Mouse (Mus musculus) kidney, postnatal 0 days (tissue): Measurements from ENCODE around the gene Arl3. TPM values are rescaled to one million over a fixed set of nuclear protein-coding genes. Genes with fewer than 3 reads are reported as not detected.

Source experiments
- ATAC-seq: fragments of 200-750 bp; cut with Nextera tagmentation; replicated peaks from 2 replicates; pipeline ENCODE4 v1.8.0; 2017; ENCODE audit warnings: low read depth, moderate number of reproducible peaks, moderate TSS enrichment, moderate library complexity; ENCODE audit not compliant: low FRiP score
- DNase-seq: peaks from one replicate; pipeline ENCODE4 v3.0.0-alpha.2; 2016; ENCODE audit warnings: low spot score
- H3K27ac ChIP-seq: fragments of 300-500 bp; sonication (generic); 2 replicates; pipeline ENCODE4 v1.5.1; 2014; ENCODE audit warnings: mild to moderate bottlenecking
- H3K27me3 ChIP-seq: fragments of 300-500 bp; sonication (generic); 2 replicates; pipeline ENCODE4 v1.6.1; 2014; ENCODE audit warnings: low read length, mixed read lengths; ENCODE audit not compliant: insufficient read depth
- H3K36me3 ChIP-seq: fragments of 300-500 bp; sonication (generic); 2 replicates; pipeline ENCODE4 v1.6.1; 2014; ENCODE audit warnings: low read length, mixed read lengths; ENCODE audit not compliant: insufficient read depth
- H3K4me1 ChIP-seq: fragments of 300-500 bp; sonication (generic); replicated peaks from 2 replicates; pipeline ENCODE4 v1.6.1; 2014; ENCODE audit warnings: antibody characterized with exemption, low read length, mixed read lengths; ENCODE audit not compliant: insufficient read depth
- H3K4me2 ChIP-seq: fragments of 300-500 bp; sonication (generic); 2 replicates; pipeline ENCODE4 v1.6.1; 2014; ENCODE audit warnings: mild to moderate bottlenecking, low read length, moderate library complexity, mixed read lengths
- H3K4me3 ChIP-seq: fragments of 300-500 bp; sonication (generic); replicated peaks from 2 replicates; pipeline ENCODE4 v1.5.1; 2014; ENCODE audit warnings: low read depth, low read length
- H3K9ac ChIP-seq: fragments of 300-500 bp; sonication (generic); 2 replicates; pipeline ENCODE4 v1.6.1; 2014; ENCODE audit warnings: low read depth, low read length
- H3K9me3 ChIP-seq: fragments of 300-500 bp; sonication (generic); replicated peaks from 2 replicates; pipeline ENCODE4 v1.6.1; 2016; ENCODE audit warnings: low read length, inconsistent platforms, mixed read lengths
- CTCF ChIP-seq: IDR thresholded peaks from 2 replicates; pipeline ENCODE4 v1.5.1; 2016; ENCODE audit warnings: antibody characterized with exemption, low read depth, mild to moderate bottlenecking, moderate library complexity
- WGBS: fragments of 180-500 bp; shearing (Covaris S2); extraction: QIAGEN DNeasy Blood & Tissue Kit; methylation state at CpG from one replicate; pipeline ENCODE4 v1.1.7; 2014; 5-methylcytosine and 5-hydroxymethylcytosine counted together
- polyA plus RNA-seq: library from polyadenylated mRNA; unstranded; fragments of >200 nt; fragmentation: Nextera tagmentation; extraction: Ambion mirVana; gene quantifications from 2 replicates; pipeline ENCODE4 v1.2.1, GENCODE M21; 2015

The Arl3 gene
- polyA plus RNA-seq, 1 experiment from 2014 or later = 96.6 TPM

DNA sequence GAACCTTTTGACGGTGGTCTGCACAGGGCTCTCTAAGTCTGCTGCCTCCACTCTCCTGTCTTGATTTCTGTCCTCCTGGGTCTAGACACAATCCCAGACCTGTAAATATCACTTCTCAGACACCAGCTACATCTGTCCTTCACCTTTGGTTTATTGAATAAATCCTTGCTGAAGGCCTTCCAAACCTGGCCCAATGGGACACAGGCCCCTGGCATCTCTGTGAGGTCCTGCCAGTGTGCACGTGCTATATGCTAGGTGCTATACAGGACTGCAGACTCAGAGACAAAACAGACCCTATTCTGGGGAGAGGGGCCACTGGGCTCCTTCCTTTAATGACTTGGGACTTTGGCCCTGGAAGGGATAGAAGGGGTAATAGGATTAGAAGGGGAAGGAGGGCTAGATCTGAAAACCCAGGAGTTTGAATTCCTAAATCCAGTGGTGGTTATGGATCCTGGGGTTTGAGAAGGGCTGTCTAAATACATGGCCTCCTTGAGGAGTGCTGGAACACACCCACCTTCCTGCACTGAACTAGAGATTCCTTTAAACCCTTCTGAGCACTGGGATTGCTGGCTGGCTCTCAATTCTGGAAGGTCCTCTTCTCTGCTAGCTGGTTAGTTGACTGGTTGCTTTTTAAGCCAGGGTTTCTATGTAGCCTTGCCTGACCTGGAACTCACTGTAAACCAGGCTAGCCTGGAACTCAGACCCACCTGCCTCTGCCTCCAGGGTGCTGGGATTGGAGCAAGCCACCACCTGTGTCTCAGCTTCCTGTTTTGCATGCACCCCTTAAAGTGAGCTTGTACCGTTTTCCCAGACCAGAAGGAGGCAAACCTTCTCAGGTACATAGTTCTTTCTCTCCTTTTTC lies 56.1 kb downstream of the Arl3 start:
- no peak for DNase-seq
- peaks cover 42% of the 10 kb centered on the region for H3K36me3 ChIP-seq

DNA sequence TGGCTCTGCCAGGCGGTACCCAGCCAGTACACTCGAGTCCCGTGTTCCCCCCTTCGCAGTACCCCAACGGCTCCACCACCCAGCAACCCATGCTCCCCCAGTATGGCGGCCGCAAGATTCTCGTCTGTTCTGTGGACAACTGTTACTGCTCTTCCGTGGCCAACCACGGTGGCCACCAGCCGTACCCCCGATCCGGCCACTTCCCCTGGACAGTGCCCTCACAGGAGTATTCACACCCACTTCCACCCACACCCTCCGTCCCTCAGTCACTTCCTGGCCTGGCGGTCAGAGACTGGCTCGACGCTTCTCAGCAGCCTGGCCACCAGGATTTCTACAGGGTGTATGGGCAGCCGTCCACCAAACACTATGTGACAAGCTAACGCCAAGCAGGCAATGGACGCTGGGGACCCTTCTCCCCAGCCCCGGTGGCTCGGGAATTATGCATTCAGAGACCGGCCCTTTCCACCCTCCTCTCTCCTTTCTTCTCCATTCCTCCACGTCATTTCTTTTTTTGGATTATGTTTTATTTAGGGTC lies 57.6 kb downstream of the Arl3 start:
- Histone ChIP-seq H3K4me2 (no peak overlapping the region), H3K36me3 (peaks cover 48% of the 10 kb centered on the region), H3K9me3 (no peaks in the 10 kb centered on the region), H3K4me3 (no peak overlapping the region), H3K27ac (0 out of 2 replicates have a peak overlapping the region, but pooled peaks have one; percentile 8), H3K4me1 (peaks cover 27% of the 10 kb centered on the region), H3K9ac (no peak overlapping the region), H3K27me3 (no peaks in the 10 kb centered on the region)
- DNase-seq (no peak), ATAC-seq (no peak)
- WGBS = 85% methylated on average over 24 of the region's 24 CpGs
- TF ChIP-seq CTCF = no peak

More for the DNA sequence above, 56.1 kb downstream of the Arl3 start:
- no peak for ATAC-seq
- Histone ChIP-seq H3K4me2 (no peak overlapping the region), H3K27ac (peak overlapping the region; percentile 77; the same call in 1 of the 2 replicates), H3K4me3 (no peak overlapping the region), H3K27me3 (no peaks in the 10 kb centered on the region), H3K9ac (0 out of 2 replicates have a peak overlapping the region, but pooled peaks have one; percentile 4), H3K4me1 (peaks cover 27% of the 10 kb centered on the region), H3K9me3 (no peaks in the 10 kb centered on the region)
- WGBS = 60% methylated on average over 3 of the region's 3 CpGs
- TF ChIP-seq CTCF = no peak

DNA sequence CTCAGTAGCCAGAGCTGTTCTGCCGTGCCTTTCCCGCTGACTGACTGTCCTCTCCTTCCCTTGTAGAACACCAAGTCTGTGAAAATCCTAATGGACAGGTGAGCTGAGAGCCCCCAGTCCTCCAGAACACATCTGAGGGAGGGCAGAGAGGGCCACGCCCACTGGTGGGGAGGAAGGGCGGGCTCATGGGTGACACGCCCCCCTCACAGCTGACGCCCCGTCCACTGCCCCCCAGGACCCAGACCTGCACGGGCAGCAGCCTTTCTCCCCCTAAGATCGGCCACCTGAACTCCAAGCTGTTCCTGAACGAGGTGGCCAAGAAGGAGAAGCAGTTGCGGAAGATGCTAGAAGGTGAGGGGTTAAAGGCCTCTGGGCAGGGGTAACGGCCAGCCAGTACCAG lies 58.6 kb downstream of the Arl3 start:
- H3K9ac ChIP-seq = no peak overlapping the region
- H3K27me3 ChIP-seq = no peaks in the 10 kb centered on the region
- peaks cover 37% of the 10 kb centered on the region for H3K4me1 ChIP-seq
- H3K36me3 ChIP-seq = peaks cover 48% of the 10 kb centered on the region
- 76% methylated on average over 12 of the region's 12 CpGs for WGBS
- no peak overlapping the region for H3K4me3 ChIP-seq
- H3K4me2 ChIP-seq = no peak overlapping the region
- DNase-seq (no peak), ATAC-seq (no peak)
- H3K27ac ChIP-seq = no peak overlapping the region
- no peak for TF ChIP-seq CTCF
- no peaks in the 10 kb centered on the region for H3K9me3 ChIP-seq

DNA sequence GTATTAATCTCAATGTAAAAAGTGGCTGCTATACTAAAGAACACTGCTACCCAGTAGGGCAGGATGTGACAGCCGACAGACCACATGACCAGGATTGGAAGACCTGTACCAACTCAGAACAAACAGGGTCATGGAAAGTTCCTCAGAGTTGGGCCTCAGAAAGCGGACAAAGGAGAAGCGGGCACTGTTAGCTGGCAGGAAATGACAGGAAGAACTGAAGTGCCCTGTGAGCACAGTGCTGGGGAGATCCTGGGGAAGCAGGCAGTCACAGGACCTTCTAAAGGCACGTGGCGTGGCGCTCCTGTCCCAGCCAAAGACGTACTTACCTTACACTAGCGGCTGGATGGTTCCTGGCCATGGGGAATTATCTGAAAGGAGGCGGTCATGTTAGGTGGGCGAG lies 61.7 kb downstream of the Arl3 start:
- H3K9ac ChIP-seq = no peak overlapping the region
- DNase-seq (peak; percentile 49), ATAC-seq (no peak)
- no peaks in the 10 kb centered on the region for H3K27me3 ChIP-seq
- peak overlapping the region; percentile 71; the same call in 1 of the 2 replicates for H3K27ac ChIP-seq
- H3K36me3 ChIP-seq = peaks cover 51% of the 10 kb centered on the region
- no peaks in the 10 kb centered on the region for H3K9me3 ChIP-seq
- no peak overlapping the region for H3K4me3 ChIP-seq
- WGBS = 71% methylated on average over 10 of the region's 10 CpGs
- no peak for TF ChIP-seq CTCF
- H3K4me2 ChIP-seq = 0 out of 2 replicates have a peak overlapping the region, but pooled peaks have one; percentile 6
- peaks cover 46% of the 10 kb centered on the region for H3K4me1 ChIP-seq

DNA sequence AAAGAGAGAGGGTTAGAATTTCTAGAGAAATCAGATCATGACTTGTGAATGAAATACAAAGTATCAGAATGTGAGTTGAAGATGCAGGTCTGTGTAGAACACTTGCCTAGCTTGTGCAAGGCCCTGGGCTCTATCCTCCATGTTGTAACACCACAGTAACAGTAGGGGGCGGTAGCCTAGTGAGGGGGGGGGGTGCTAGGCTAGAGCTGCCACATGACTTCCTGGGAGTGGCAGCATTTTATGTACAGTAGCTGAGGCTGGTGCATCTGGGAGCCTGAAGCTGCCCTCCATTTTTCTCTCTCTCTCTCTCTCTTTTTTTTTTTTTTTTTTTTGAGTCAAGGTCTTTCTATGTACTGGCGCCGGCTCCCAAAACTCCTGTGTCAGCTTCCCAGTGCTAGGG lies 62.2 kb downstream of the Arl3 start:
- H3K9ac ChIP-seq = no peak overlapping the region
- no peak for ATAC-seq
- H3K4me2 ChIP-seq = 0 out of 2 replicates have a peak overlapping the region, but pooled peaks have one; percentile 6
- peaks cover 49% of the 10 kb centered on the region for H3K4me1 ChIP-seq
- H3K27me3 ChIP-seq = no peaks in the 10 kb centered on the region
- peak overlapping the region; percentile 71; the same call in 1 of the 2 replicates for H3K27ac ChIP-seq
- peak; percentile 65 for TF ChIP-seq CTCF
- DNase-seq = peak; percentile 56
- 55% methylated on average over 3 of the region's 3 CpGs for WGBS
- H3K4me3 ChIP-seq = no peak overlapping the region
- H3K36me3 ChIP-seq = peaks cover 55% of the 10 kb centered on the region
- no peaks in the 10 kb centered on the region for H3K9me3 ChIP-seq

DNA sequence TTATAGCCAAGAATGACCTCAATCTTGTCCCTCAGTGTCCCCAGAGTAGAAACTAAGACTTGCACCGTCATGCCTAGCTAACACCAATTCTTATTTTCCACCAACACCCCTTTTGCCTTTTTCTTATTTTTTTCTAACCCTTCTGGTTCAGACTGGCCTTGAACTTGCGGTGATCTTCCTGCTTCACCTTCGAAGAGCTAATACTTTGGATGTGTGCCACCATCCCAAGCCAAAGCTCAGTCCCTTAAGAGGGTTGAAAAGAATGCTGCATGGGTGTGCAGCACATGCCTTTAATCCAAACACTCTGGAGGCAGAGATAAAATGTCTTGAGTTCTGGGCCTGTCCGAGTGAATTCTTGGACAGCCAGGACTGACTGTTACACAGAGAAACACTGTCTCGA lies 62.6 kb downstream of the Arl3 start:
- no peak for TF ChIP-seq CTCF
- Histone ChIP-seq H3K4me2 (no peak overlapping the region), H3K9ac (no peak overlapping the region), H3K36me3 (peaks cover 58% of the 10 kb centered on the region), H3K4me3 (no peak overlapping the region), H3K9me3 (no peaks in the 10 kb centered on the region), H3K27me3 (no peaks in the 10 kb centered on the region), H3K4me1 (peaks cover 51% of the 10 kb centered on the region), H3K27ac (0 out of 2 replicates have a peak overlapping the region, but pooled peaks have one; percentile 48)
- 50% methylated on average over 5 of the region's 5 CpGs for WGBS
- DNase-seq = no peak
- no peak for ATAC-seq
